Mouse (Mus musculus) midbrain, embryonic 16.5 days (tissue): ENCODE measurements at regions not wholly inside any gene's neighbourhood (a gene's known extent, or its start where the extent isn't known, plus 50 kb on each side); places are given as distances from the start of the nearest gene placed in this dataset.

Experiments
- ATAC-seq: fragments of 200-750 bp; cut with Nextera tagmentation; 2 replicates; pipeline ENCODE4 v1.8.0; 2017; ENCODE audit warnings: moderate TSS enrichment
- H3K27ac ChIP-seq: fragments of 300-500 bp; sonication (generic); 2 replicates; pipeline ENCODE4 v1.5.1; 2014; ENCODE audit warnings: mild to moderate bottlenecking, low read length, mixed read lengths
- H3K27me3 ChIP-seq: fragments of 300-500 bp; sonication (generic); 2 replicates; pipeline ENCODE4 v1.6.1; 2014; ENCODE audit warnings: low read depth, low read length, mixed read lengths; ENCODE audit not compliant: control insufficient read depth, insufficient read depth
- H3K36me3 ChIP-seq: fragments of 300-500 bp; sonication (generic); 2 replicates; pipeline ENCODE4 v1.6.1; 2014; ENCODE audit warnings: mild to moderate bottlenecking, low read length, moderate library complexity, mixed read lengths; ENCODE audit not compliant: control insufficient read depth, insufficient read depth
- H3K4me1 ChIP-seq: fragments of 300-500 bp; sonication (generic); 2 replicates; pipeline ENCODE4 v1.6.1; 2014; ENCODE audit warnings: mild to moderate bottlenecking, low read length, mixed read lengths; ENCODE audit not compliant: control insufficient read depth, insufficient read depth
- H3K4me2 ChIP-seq: fragments of 300-500 bp; sonication (generic); 2 replicates; pipeline ENCODE4 v1.6.1; 2014; ENCODE audit warnings: mild to moderate bottlenecking, low read length, mixed read lengths
- H3K4me3 ChIP-seq: fragments of 300-500 bp; sonication (generic); 2 replicates; pipeline ENCODE4 v1.5.1; 2014; ENCODE audit warnings: low read depth, mild to moderate bottlenecking, low read length, moderate library complexity, mixed read lengths
- H3K9ac ChIP-seq: fragments of 300-500 bp; sonication (generic); 2 replicates; pipeline ENCODE4 v1.6.1; 2014; ENCODE audit warnings: low read depth, low read length, mixed read lengths
- H3K9me3 ChIP-seq: fragments of 300-500 bp; sonication (generic); replicated peaks from 2 replicates; pipeline ENCODE4 v1.6.1; 2014; ENCODE audit warnings: mild to moderate bottlenecking, low read length, mixed read lengths; ENCODE audit not compliant: control insufficient read depth, poor library complexity, severe bottlenecking
- WGBS: fragments of 180-500 bp; shearing (Covaris S2); extraction: QIAGEN DNeasy Blood & Tissue Kit; methylation state at CpG from one replicate; pipeline ENCODE4 v1.1.7; 2014; 5-methylcytosine and 5-hydroxymethylcytosine counted together

GRCm38 (mm10) chr9:87326374-87327295, 71.3 kb upstream of the Cep162 start:
- 60% methylated on average over 6 of the region's 6 CpGs for WGBS

GRCm38 (mm10) chr9:87323690-87324089, 68.4 kb upstream of the Cep162 start:
- no peak for ATAC-seq
- Histone ChIP-seq H3K9ac (no peak overlapping the region), H3K4me3 (no peak overlapping the region), H3K36me3 (no peaks in the 10 kb centered on the region), H3K4me2 (no peak overlapping the region), H3K27ac (no peak overlapping the region), H3K4me1 (no peaks in the 10 kb centered on the region), H3K27me3 (no peaks in the 10 kb centered on the region), H3K9me3 (no peaks in the 10 kb centered on the region)
- WGBS: 77% methylated on average over 2 of the region's 2 CpGs

More at GRCm38 (mm10) chr9:87326374-87327295, 71.3 kb upstream of the Cep162 start:
- H3K4me3 ChIP-seq: no peak overlapping the region
- H3K36me3 ChIP-seq: no peaks in the 10 kb centered on the region
- no peaks in the 10 kb centered on the region for H3K27me3 ChIP-seq
- no peak overlapping the region for H3K9ac ChIP-seq
- no peaks in the 10 kb centered on the region for H3K9me3 ChIP-seq
- no peak overlapping the region for H3K27ac ChIP-seq
- H3K4me1 ChIP-seq: no peaks in the 10 kb centered on the region
- H3K4me2 ChIP-seq: no peak overlapping the region
- no peak for ATAC-seq

GRCm38 (mm10) chr9:87320758-87321157, 65.4 kb upstream of the Cep162 start:
- H3K36me3 ChIP-seq: no peaks in the 10 kb centered on the region
- no peak overlapping the region for H3K27ac ChIP-seq
- no peak overlapping the region for H3K9ac ChIP-seq
- no peaks in the 10 kb centered on the region for H3K4me1 ChIP-seq
- no peak overlapping the region for H3K4me2 ChIP-seq
- H3K9me3 ChIP-seq: no peaks in the 10 kb centered on the region
- no peaks in the 10 kb centered on the region for H3K27me3 ChIP-seq
- 69% methylated on average over 13 of the region's 13 CpGs for WGBS
- ATAC-seq: no peak
- H3K4me3 ChIP-seq: no peak overlapping the region

- Histone ChIP-seq H3K9ac (no peak overlapping the region), H3K4me3 (no peak overlapping the region), H3K4me2 (no peak overlapping the region), H3K36me3 (no peaks in the 10 kb centered on the region), H3K27ac (no peak overlapping the region), H3K4me1 (no peaks in the 10 kb centered on the region), H3K27me3 (no peaks in the 10 kb centered on the region), H3K9me3 (no peaks in the 10 kb centered on the region)
- 78% methylated on average over 7 of the region's 7 CpGs for WGBS
- no peak for ATAC-seq
Measured at GRCm38 (mm10) chr9:87318767-87319166, 63.4 kb upstream of the Cep162 start.

- 83% methylated on average over 6 of the region's 6 CpGs for WGBS
- Histone ChIP-seq H3K27ac (no peak overlapping the region), H3K4me2 (no peak overlapping the region), H3K9ac (no peak overlapping the region), H3K27me3 (no peaks in the 10 kb centered on the region), H3K4me3 (no peak overlapping the region), H3K9me3 (no peaks in the 10 kb centered on the region), H3K4me1 (no peaks in the 10 kb centered on the region), H3K36me3 (no peaks in the 10 kb centered on the region)
- no peak for ATAC-seq
Measured at GRCm38 (mm10) chr9:87310150-87310549, 54.8 kb upstream of the Cep162 start.
